Mouse (Mus musculus): ENCODE results near the gene Mmp25. TPM values are rescaled to one million over a fixed set of nuclear protein-coding genes. Genes with fewer than 3 reads are reported as not detected.

Mmp25 gene
- polyA plus RNA-seq, 1 experiment from 2014 or later, result 0.43 TPM

DNA sequence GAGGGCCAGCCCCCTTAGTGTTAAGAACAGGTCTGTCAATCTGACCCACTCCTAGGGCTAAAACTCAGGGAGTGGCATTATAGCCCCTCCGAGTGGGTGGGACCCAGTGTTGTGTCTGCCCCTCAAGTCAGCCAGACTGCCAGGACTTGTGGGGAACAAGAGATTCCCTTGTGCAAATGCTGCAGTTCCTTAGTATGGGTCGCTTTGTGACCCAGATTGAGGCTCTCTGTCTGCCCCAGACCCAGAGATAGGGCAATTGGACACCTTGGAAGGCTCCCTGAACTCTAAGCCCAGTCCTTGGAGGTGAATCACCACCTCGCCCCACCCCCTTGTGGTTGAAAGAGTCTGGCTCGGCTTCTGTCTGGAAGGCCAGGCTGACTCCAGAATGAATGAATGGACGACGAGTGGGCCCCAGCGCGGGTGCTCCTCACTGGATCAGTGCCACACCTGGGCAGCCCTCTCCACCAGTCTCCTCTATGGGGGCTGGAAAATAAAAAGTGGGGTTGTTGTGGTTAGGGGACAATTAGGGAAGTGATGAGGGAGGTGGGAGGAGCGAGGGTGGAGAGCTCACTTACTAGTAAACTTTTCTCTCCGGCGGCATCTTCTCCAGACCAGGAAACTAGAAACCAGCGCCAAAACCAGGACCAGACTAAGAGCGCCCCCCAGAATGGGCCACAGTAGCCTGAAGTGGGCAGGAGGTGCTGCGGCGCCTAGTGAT, 30.6 kb upstream of the Mmp25 start:
- H3K36me3 ChIP-seq, result peaks cover 9% of the 10 kb centered on the region; the same call in 1 of the 2 replicates
- peak overlapping the region; percentile 90 for H3K27ac ChIP-seq
- peak overlapping the region; percentile 72 for H3K4me3 ChIP-seq
- 7% methylated on average over 15 of the region's 15 CpGs for WGBS
- no peak for DNase-seq (ENCODE audit: low spot score)
- peaks cover 36% of the 10 kb centered on the region for H3K27me3 ChIP-seq (ENCODE audit: insufficient read depth, poor library complexity, severe bottlenecking)
- H3K9me3 ChIP-seq, result no peaks in the 10 kb centered on the region
- peaks cover 44% of the 10 kb centered on the region for H3K4me1 ChIP-seq

DNA sequence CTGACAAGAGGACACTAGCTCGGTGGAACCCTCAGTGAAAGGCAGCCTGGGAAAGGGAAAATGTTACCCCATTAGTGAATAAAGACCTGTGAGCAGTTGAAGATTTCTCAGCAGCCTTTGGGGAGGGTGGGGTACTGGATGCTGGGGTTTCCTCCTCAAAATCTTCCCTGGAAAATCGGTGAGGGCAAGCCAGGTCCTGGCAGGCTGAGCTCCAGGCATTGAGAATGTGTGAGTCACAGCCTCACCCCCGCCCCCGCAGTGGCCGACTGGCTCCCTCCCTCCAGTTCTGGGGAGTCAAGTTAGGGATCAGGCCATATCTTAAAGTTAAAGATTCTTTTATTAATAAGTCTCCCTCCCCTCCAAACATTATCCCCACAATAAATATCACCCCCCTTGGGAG, 30.1 kb upstream of the Mmp25 start:
- 9% methylated on average over 5 of the region's 5 CpGs for WGBS
- Histone ChIP-seq H3K36me3 (peaks cover 15% of the 10 kb centered on the region), H3K27ac (peak overlapping the region; percentile 90), H3K4me3 (peak overlapping the region; percentile 72), H3K4me1 (peaks cover 44% of the 10 kb centered on the region), H3K27me3 (ENCODE audit: insufficient read depth, poor library complexity, severe bottlenecking) (peaks cover 30% of the 10 kb centered on the region), H3K9me3 (no peaks in the 10 kb centered on the region)
- no peak for DNase-seq (ENCODE audit: low spot score)

- H3K27ac ChIP-seq, result peak overlapping the region; percentile 90
- 22% methylated on average over 9 of the region's 9 CpGs for WGBS
- H3K4me3 ChIP-seq, result peak overlapping the region; percentile 72
- H3K9me3 ChIP-seq, result no peaks in the 10 kb centered on the region
- no peak for DNase-seq (ENCODE audit: low spot score)
- peaks cover 22% of the 10 kb centered on the region for H3K27me3 ChIP-seq (ENCODE audit: insufficient read depth, poor library complexity, severe bottlenecking)
- peaks cover 21% of the 10 kb centered on the region for H3K36me3 ChIP-seq
- peaks cover 41% of the 10 kb centered on the region for H3K4me1 ChIP-seq
Observed at GRCm38 (mm10) chr17:23674271-23674952, 29.3 kb upstream of the Mmp25 start.

GRCm38 (mm10) chr17:23673424-23674073, 28.5 kb upstream of the Mmp25 start, which contains the start of the genes Hcfc1r1 and Thoc6:
Gene Hcfc1r1 (plus strand): TSS chr17:23673596.
Gene Thoc6 (minus strand): TSS chr17:23673882.
- WGBS, result under 1% methylated on average over 45 of the region's 45 CpGs
- H3K27me3 ChIP-seq (ENCODE audit: insufficient read depth, poor library complexity, severe bottlenecking), result peaks cover 14% of the 10 kb centered on the region
- peaks cover 30% of the 10 kb centered on the region for H3K36me3 ChIP-seq
- H3K27ac ChIP-seq, result peak within 1 kb of the TSS; percentile 90
- peak; percentile 98 for DNase-seq (ENCODE audit: low spot score)
- H3K9me3 ChIP-seq, result no peaks in the 10 kb centered on the region
- peak within 1 kb of the TSS; percentile 72 for H3K4me3 ChIP-seq
- peaks cover 37% of the 10 kb centered on the region for H3K4me1 ChIP-seq

DNA sequence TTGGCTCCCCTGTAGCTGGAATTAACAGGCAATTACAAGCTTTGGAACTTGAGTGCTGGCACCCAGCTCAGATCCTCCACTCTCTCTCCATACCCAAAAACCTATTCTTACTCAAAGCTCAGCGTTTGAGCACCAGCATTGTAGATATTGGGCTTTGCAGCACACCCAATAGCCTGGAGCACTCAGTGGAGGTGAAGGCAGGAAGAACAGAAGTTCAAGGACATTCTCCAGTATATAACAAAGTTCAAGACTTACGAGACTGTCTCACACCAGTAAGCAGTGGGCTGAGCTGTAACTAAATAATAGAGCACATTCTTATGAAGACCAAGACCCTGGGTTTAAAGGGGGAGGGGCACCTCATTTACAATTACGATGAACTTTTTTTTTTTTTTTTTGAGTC, 27.7 kb upstream of the Mmp25 start:
- peaks cover 10% of the 10 kb centered on the region; the same call in 1 of the 2 replicates for H3K27me3 ChIP-seq (ENCODE audit: insufficient read depth, poor library complexity, severe bottlenecking)
- no peak overlapping the region for H3K27ac ChIP-seq
- peaks cover 37% of the 10 kb centered on the region for H3K4me1 ChIP-seq
- H3K9me3 ChIP-seq, result no peaks in the 10 kb centered on the region
- H3K36me3 ChIP-seq, result peaks cover 37% of the 10 kb centered on the region
- 63% methylated on average over 3 of the region's 3 CpGs for WGBS
- peak overlapping the region; percentile 72 for H3K4me3 ChIP-seq
- DNase-seq (ENCODE audit: low spot score), result no peak

- Histone ChIP-seq H3K4me1 (peaks cover 29% of the 10 kb centered on the region), H3K27me3 (ENCODE audit: insufficient read depth, poor library complexity, severe bottlenecking) (peaks cover 10% of the 10 kb centered on the region; the same call in 1 of the 2 replicates), H3K4me3 (no peak overlapping the region), H3K36me3 (peaks cover 50% of the 10 kb centered on the region), H3K9me3 (no peaks in the 10 kb centered on the region), H3K27ac (no peak overlapping the region)
- no peak for DNase-seq (ENCODE audit: low spot score)
- WGBS, result 78% methylated on average over 3 of the region's 3 CpGs
Observed at GRCm38 (mm10) chr17:23671519-23671918, 26.4 kb upstream of the Mmp25 start.

DNA sequence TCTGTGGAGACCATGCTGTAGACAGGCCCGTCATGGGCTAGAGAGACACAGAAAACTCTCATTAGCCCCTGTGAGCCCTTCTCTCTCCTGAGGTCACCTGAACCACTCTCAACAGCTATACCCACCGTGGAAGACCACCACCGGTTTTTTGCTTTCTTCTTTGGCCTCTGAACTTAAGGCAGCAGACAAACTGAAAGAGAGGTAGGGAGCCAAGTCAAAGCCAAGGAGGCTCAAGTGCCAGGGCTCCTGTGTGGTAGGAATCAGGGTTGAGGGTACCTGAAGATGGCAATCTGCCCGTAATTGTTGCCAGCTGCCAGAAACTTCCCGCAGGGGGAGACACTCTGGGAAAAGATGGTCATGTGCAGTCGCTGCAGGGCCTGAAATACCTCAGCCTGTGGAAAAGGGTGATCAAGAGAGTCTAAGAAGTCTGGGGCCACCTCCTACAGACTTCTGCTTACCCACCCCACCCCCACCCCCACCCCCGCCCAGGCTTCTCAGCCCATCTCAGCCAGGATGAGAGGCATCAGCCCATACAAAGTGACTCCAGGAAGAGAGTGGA, 25.5 kb upstream of the Mmp25 start:
- Histone ChIP-seq H3K4me1 (peaks cover 24% of the 10 kb centered on the region), H3K4me3 (no peak overlapping the region), H3K27me3 (ENCODE audit: insufficient read depth, poor library complexity, severe bottlenecking) (peaks cover 9% of the 10 kb centered on the region; the same call in 1 of the 2 replicates), H3K27ac (no peak overlapping the region), H3K36me3 (peaks cover 54% of the 10 kb centered on the region), H3K9me3 (no peaks in the 10 kb centered on the region)
- WGBS, result 88% methylated on average over 7 of the region's 7 CpGs
- DNase-seq (ENCODE audit: low spot score), result no peak

- no peak for DNase-seq (ENCODE audit: low spot score)
- Histone ChIP-seq H3K27me3 (ENCODE audit: insufficient read depth, poor library complexity, severe bottlenecking) (peaks cover 34% of the 10 kb centered on the region), H3K27ac (no peak overlapping the region), H3K4me3 (no peak overlapping the region), H3K36me3 (peaks cover 44% of the 10 kb centered on the region), H3K4me1 (peaks cover 13% of the 10 kb centered on the region), H3K9me3 (no peaks in the 10 kb centered on the region)
- WGBS, result 81% methylated on average over 14 of the region's 14 CpGs
Observed at GRCm38 (mm10) chr17:23665511-23665910, 20.4 kb upstream of the Mmp25 start.

GRCm38 (mm10) chr17:23664556-23665021, 19.5 kb upstream of the Mmp25 start:
- H3K27ac ChIP-seq, result no peak overlapping the region
- peaks cover 43% of the 10 kb centered on the region for H3K27me3 ChIP-seq (ENCODE audit: insufficient read depth, poor library complexity, severe bottlenecking)
- H3K9me3 ChIP-seq, result no peaks in the 10 kb centered on the region
- peaks cover 16% of the 10 kb centered on the region for H3K4me1 ChIP-seq
- peaks cover 34% of the 10 kb centered on the region for H3K36me3 ChIP-seq
- 16% methylated on average over 5 of the region's 5 CpGs for WGBS
- no peak for DNase-seq (ENCODE audit: low spot score)
- H3K4me3 ChIP-seq, result no peak overlapping the region

GRCm38 (mm10) chr17:23661526-23661925, 16.4 kb upstream of the Mmp25 start:
- 2% methylated on average over 9 of the region's 9 CpGs for WGBS
- Histone ChIP-seq H3K27ac (no peak overlapping the region), H3K9me3 (no peaks in the 10 kb centered on the region), H3K4me3 (no peak overlapping the region), H3K4me1 (peaks cover 16% of the 10 kb centered on the region), H3K36me3 (peaks cover 5% of the 10 kb centered on the region), H3K27me3 (ENCODE audit: insufficient read depth, poor library complexity, severe bottlenecking) (peaks cover 64% of the 10 kb centered on the region)
- no peak for DNase-seq (ENCODE audit: low spot score)

- H3K27me3 ChIP-seq (ENCODE audit: insufficient read depth, poor library complexity, severe bottlenecking), result peaks cover 64% of the 10 kb centered on the region
- no peak overlapping the region for H3K27ac ChIP-seq
- no peaks in the 10 kb centered on the region for H3K9me3 ChIP-seq
- peak overlapping the region; percentile 33 for H3K4me3 ChIP-seq
- 5% methylated on average over 14 of the region's 14 CpGs for WGBS
- no peaks in the 10 kb centered on the region for H3K36me3 ChIP-seq
- H3K4me1 ChIP-seq, result peaks cover 14% of the 10 kb centered on the region
- DNase-seq (ENCODE audit: low spot score), result no peak
Observed at GRCm38 (mm10) chr17:23660876-23661200, 15.8 kb upstream of the Mmp25 start.

- H3K9me3 ChIP-seq, result no peaks in the 10 kb centered on the region
- whole genome bisulfite sequencing, result 8% methylated on average over 27 of the region's 27 CpGs
- peaks cover 64% of the 10 kb centered on the region for H3K27me3 ChIP-seq (ENCODE audit: insufficient read depth, poor library complexity, severe bottlenecking)
- DNase-seq (ENCODE audit: low spot score), result no peak
- no peak within 1 kb of the TSS for H3K27ac ChIP-seq
- H3K4me3 ChIP-seq, result peak within 1 kb of the TSS; percentile 33
- H3K36me3 ChIP-seq, result no peaks in the 10 kb centered on the region
- H3K4me1 ChIP-seq, result peaks cover 10% of the 10 kb centered on the region; the same call in 1 of the 2 replicates
Observed at GRCm38 (mm10) chr17:23660117-23660875, 15.2 kb upstream of the Mmp25 start, which contains the start of gene Bicdl2. Gene Bicdl2 (plus strand): TSS chr17:23660506.

Measured in heart, embryonic 10.5 days (tissue).